Comparison of ENCODE assay signal across 30 mouse cellular contexts in the genomic region with DNA sequence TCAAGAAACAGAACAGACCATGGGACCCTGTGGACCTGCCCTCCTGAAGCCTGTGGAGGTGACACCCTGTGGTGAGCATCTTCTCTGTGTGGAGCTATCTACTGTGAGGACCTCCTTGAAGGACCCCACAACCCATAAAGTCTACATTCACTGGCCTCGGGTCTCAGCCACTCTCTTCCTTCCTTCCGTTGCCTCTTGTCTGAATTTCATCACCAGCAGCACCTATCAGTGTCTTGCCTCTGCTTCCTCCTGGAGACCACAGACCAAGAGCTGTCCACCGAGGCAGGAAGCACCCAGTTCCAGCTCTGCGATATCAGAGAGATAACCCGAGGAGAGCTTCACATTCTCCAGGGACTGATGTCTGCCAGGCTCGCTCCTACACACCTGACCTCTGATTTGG. TPM values are rescaled to one million over a fixed set of nuclear protein-coding genes. Genes with fewer than 3 reads are reported as not detected.
DNase-seq lines count a peak whose midpoint lies in the region; ATAC-seq lines count a peak whose summit lies in the region.
"Had no signal": no experiment of that assay in that cellular context is flagged by ENCODE, and none has a peak within 500 bp of the region (broad histone marks: within the 10 kb centered on the region; RNA-seq: fewer than 3 reads in every experiment).

No protein-coding gene starts in this region.

- no peak overlapping the region for H3K4me3 ChIP-seq in liver, embryonic 11.5 days (ENCODE audit: low read depth, low read length)
- H3K4me3 ChIP-seq in hindbrain, embryonic 13.5 days: no peak overlapping the region
- H3K4me3 ChIP-seq: embryonic facial prominence, embryonic 10.5 days; embryonic facial prominence, embryonic 15.5 days; forebrain, embryonic 13.5 days; heart, embryonic 10.5 days; heart, embryonic 15.5 days; hindbrain, embryonic 12.5 days; neural tube, embryonic 15.5 days; stomach, embryonic 15.5 days had no signal

- H3K9ac ChIP-seq in liver, embryonic 11.5 days (ENCODE audit: low read depth, low read length): no peak overlapping the region
- no peak overlapping the region for H3K9ac ChIP-seq in hindbrain, embryonic 13.5 days
- H3K9ac ChIP-seq: embryonic facial prominence, embryonic 15.5 days; forebrain, embryonic 13.5 days; heart, embryonic 15.5 days; hindbrain, embryonic 12.5 days; neural tube, embryonic 15.5 days; stomach, embryonic 15.5 days had no signal

- peak; percentile 37; the same call in 1 of the 2 replicates for ATAC-seq in liver, embryonic 11.5 days (replicated peaks; ENCODE audit: low FRiP score)
- peak; percentile 73 to 82 for ATAC-seq in hematopoietic stem cell, adult 5-6 weeks (replicated peaks in 1 of 2; ENCODE audit: insufficient read depth in 1 of 2, low FRiP score in 2 of 2, low TSS enrichment in 1 of 2, low read depth in 1 of 2, poor library complexity in 2 of 2, severe bottlenecking in 2 of 2)
- peak; percentile 79 for ATAC-seq in megakaryocyte, adult 5-6 weeks (ENCODE audit: poor library complexity, severe bottlenecking)
- no peak for ATAC-seq in hindbrain, embryonic 13.5 days (ENCODE audit: low FRiP score)
- ATAC-seq: forebrain, embryonic 13.5 days; intestine, embryonic 16.5 days had no signal

- H3K4me2 ChIP-seq in liver, embryonic 11.5 days: no peak overlapping the region
- no peak overlapping the region for H3K4me2 ChIP-seq in hindbrain, embryonic 13.5 days
- H3K4me2 ChIP-seq: embryonic facial prominence, embryonic 15.5 days; forebrain, embryonic 13.5 days; heart, embryonic 15.5 days; hindbrain, embryonic 12.5 days; neural tube, embryonic 15.5 days; stomach, embryonic 15.5 days had no signal

- intact Hi-C loops in left cerebral cortex, postnatal 36 days (cut with DNase I): no loop called here

- DNase-seq in liver, embryonic 11.5 days (ENCODE audit: low spot score): no peak
- no peak for DNase-seq in liver
- no peak for DNase-seq in left cerebral cortex, adult 11 months (ENCODE audit: low spot score)
- DNase-seq in cerebellum, adult 18-20 months: no peak
- DNase-seq in left cerebral cortex, postnatal 36 days (ENCODE audit: low spot score in 2 of 2): no peak
- DNase-seq: adrenal gland, adult 2 months; cerebellum, adult 11-12 months; layer of hippocampus, postnatal 36 days; lung, adult 18-20 months; midbrain, embryonic 14.5 days; retina, postnatal 1 day; right cerebral cortex, postnatal 14 days had no signal

- peaks cover 38% of the 10 kb centered on the region for H3K4me1 ChIP-seq in liver, embryonic 11.5 days (replicated peaks; ENCODE audit: control insufficient read depth, insufficient read depth, low read length)
- H3K4me1 ChIP-seq in hindbrain, embryonic 13.5 days (replicated peaks): peaks cover 68% of the 10 kb centered on the region

- no peaks in the 10 kb centered on the region for H3K9me3 ChIP-seq in liver, embryonic 11.5 days (ENCODE audit: control insufficient read depth, low read length)
- H3K9me3 ChIP-seq in hindbrain, embryonic 13.5 days: no peaks in the 10 kb centered on the region
- H3K9me3 ChIP-seq: embryonic facial prominence, embryonic 10.5 days; embryonic facial prominence, embryonic 15.5 days; forebrain, embryonic 13.5 days; heart, embryonic 10.5 days; heart, embryonic 15.5 days; hindbrain, embryonic 12.5 days; neural tube, embryonic 15.5 days; stomach, embryonic 15.5 days had no signal

- WGBS in liver, embryonic 11.5 days: 38% methylated on average over 6 of the region's 6 CpGs
- WGBS in hindbrain, embryonic 13.5 days: 93% methylated on average over 6 of the region's 6 CpGs

- H3K36me3 ChIP-seq in liver, embryonic 11.5 days (ENCODE audit: control insufficient read depth, insufficient read depth, low read length): no peaks in the 10 kb centered on the region
- H3K36me3 ChIP-seq in hindbrain, embryonic 13.5 days: no peaks in the 10 kb centered on the region
- H3K36me3 ChIP-seq: embryonic facial prominence, embryonic 10.5 days; embryonic facial prominence, embryonic 15.5 days; heart, embryonic 10.5 days; heart, embryonic 15.5 days; hindbrain, embryonic 12.5 days; neural tube, embryonic 15.5 days; stomach, embryonic 15.5 days had no signal

- no peak overlapping the region for H3K27ac ChIP-seq in liver, embryonic 11.5 days (ENCODE audit: low read depth, low read length)
- no peak overlapping the region for H3K27ac ChIP-seq in hindbrain, embryonic 13.5 days
- H3K27ac ChIP-seq: embryonic facial prominence, embryonic 10.5 days; embryonic facial prominence, embryonic 15.5 days; forebrain, embryonic 13.5 days; heart, embryonic 10.5 days; heart, embryonic 15.5 days; hindbrain, embryonic 12.5 days; macrophage; neural tube, embryonic 15.5 days; stomach, embryonic 15.5 days had no signal

- H3K27me3 ChIP-seq in liver, embryonic 11.5 days (replicated peaks; ENCODE audit: control insufficient read depth, insufficient read depth, low read length): no peaks in the 10 kb centered on the region
- no peaks in the 10 kb centered on the region for H3K27me3 ChIP-seq in hindbrain, embryonic 13.5 days
- H3K27me3 ChIP-seq: embryonic facial prominence, embryonic 15.5 days; forebrain, embryonic 13.5 days; hindbrain, embryonic 12.5 days; neural tube, embryonic 15.5 days; stomach, embryonic 15.5 days had no signal

RNA-seq across cellular contexts. Expression of gene Rtn4r, which starts 31.8 kb away (rescaled TPM):
- 0.96 and 1.1 TPM in 2 replicates for polyA plus RNA-seq in liver, embryonic 11.5 days (2014; fragmentation: Nextera tagmentation; extraction: Ambion mirVana)
- 0.19 TPM in 1 of 2 replicates, not detected in the other for total RNA-seq in hematopoietic stem cell, adult 5-6 weeks (2017)
- 0.36 and 0.85 TPM in 2 replicates for total RNA-seq in megakaryocyte, adult 5-6 weeks (2015)
- total RNA-seq in megakaryocyte, adult 5-6 weeks (2017): 0.26 TPM in 1 of 2 replicates, not detected in the other
- 100 to 1,000 TPM; 128 to 164 TPM for total RNA-seq in left cerebral cortex, postnatal 36 days (2021)
- polyA plus RNA-seq in hindbrain, embryonic 13.5 days (2015; fragmentation: Nextera tagmentation; extraction: Ambion mirVana): 14.0 TPM in 2 replicates
- polyA plus RNA-seq: macrophage had no signal

RNA-seq across cellular contexts. Expression of gene Ccdc188, which starts 58.4 kb away (rescaled TPM):
- not detected in 2 replicates for polyA plus RNA-seq in liver, embryonic 11.5 days (2014; fragmentation: Nextera tagmentation; extraction: Ambion mirVana)
- total RNA-seq in hematopoietic stem cell, adult 5-6 weeks (2017): not detected in 2 replicates
- not detected in 2 replicates for total RNA-seq in megakaryocyte, adult 5-6 weeks (2015)
- total RNA-seq in megakaryocyte, adult 5-6 weeks (2017): not detected in 2 replicates
- total RNA-seq in left cerebral cortex, postnatal 36 days (2021): under 1 TPM in 1 of 2 experiments, not detected in 1; 0.57 TPM
- not detected in 2 replicates for polyA plus RNA-seq in hindbrain, embryonic 13.5 days (2015; fragmentation: Nextera tagmentation; extraction: Ambion mirVana)
- total RNA-seq: adrenal gland, adult 2 months; gastrocnemius, postnatal 14 days; heart, postnatal 25 days; layer of hippocampus, postnatal 36 days; left cerebral cortex, postnatal 14 days had no signal
- polyA plus RNA-seq: adrenal gland, adult 2 months; embryonic facial prominence, embryonic 10.5 days; embryonic facial prominence, embryonic 15.5 days; forebrain, embryonic 13.5 days; heart, embryonic 10.5 days; heart, embryonic 15.5 days; hindbrain, embryonic 12.5 days; intestine, embryonic 16.5 days; large intestine, adult 2 months; limb, embryonic 14.5 days; macrophage; midbrain, embryonic 14.5 days; neural tube, embryonic 15.5 days; stomach, embryonic 15.5 days had no signal

Comparison
In these comparisons a context has a peak if more than half of its experiments do, and no peak if none do; other contexts are left out.
1. RNA of gene Rtn4r, which starts 31.8 kb away (total RNA-seq): 128 to 164 TPM in left cerebral cortex, postnatal 36 days; 0.26 to 0.85 TPM in megakaryocyte, adult 5-6 weeks and 0.19 TPM in hematopoietic stem cell, adult 5-6 weeks; every median in the first group is over 10 times any median in the second.